8 mouse cellular contexts compared by ENCODE assay signal in genomic region chr5:138085421-138085911, GRCm38 (mm10). TPM values are rescaled to one million over a fixed set of nuclear protein-coding genes. Genes with fewer than 3 reads are reported as not detected.
A peak's percentile ranks its signal among the peaks of the same experiment; 100 is the strongest.
DNase-seq lines count a peak whose midpoint lies in the region; ATAC-seq lines count a peak whose summit lies in the region.

No protein-coding gene starts in this region.

- no peaks in the 10 kb centered on the region for H3K9me3 ChIP-seq in hindbrain, embryonic 10.5 days
- no peaks in the 10 kb centered on the region for H3K9me3 ChIP-seq in limb, embryonic 12.5 days
- no peaks in the 10 kb centered on the region for H3K9me3 ChIP-seq in midbrain, embryonic 14.5 days (ENCODE audit: control insufficient read depth, low read length)

- under 1% methylated on average over 18 of the region's 18 CpGs for WGBS in hindbrain, embryonic 10.5 days
- under 1% methylated on average over 18 of the region's 18 CpGs for WGBS in limb, embryonic 12.5 days
- under 1% methylated on average over 18 of the region's 18 CpGs for WGBS in midbrain, embryonic 14.5 days

- peak; percentile 47 for DNase-seq in embryo, embryonic 10.5 days (ENCODE audit: low spot score)
- no peak for DNase-seq in embryo, embryonic 9.5 days (ENCODE audit: extremely low spot score)
- peak; percentile 69 for DNase-seq in CD4-positive, CD25-positive, alpha-beta regulatory T cell, adult 2 months (ENCODE audit: low read depth, low spot score)
- peak; percentile 26 for DNase-seq in c-Kit-positive CD71-positive TER-119-positive erythroid progenitor cells, embryonic 14.5 days (ENCODE audit: low spot score)
- no peak for DNase-seq in hindbrain, embryonic 10.5 days (ENCODE audit: low spot score)
- DNase-seq in midbrain, embryonic 14.5 days: peak; percentile 55
- no peak for DNase-seq in urinary bladder, postnatal 25 days (ENCODE audit: low spot score)

- peaks cover 14% of the 10 kb centered on the region for H3K4me1 ChIP-seq in hindbrain, embryonic 10.5 days (replicated peaks)
- H3K4me1 ChIP-seq in limb, embryonic 12.5 days (replicated peaks): peaks cover 14% of the 10 kb centered on the region
- H3K4me1 ChIP-seq in midbrain, embryonic 14.5 days (ENCODE audit: control insufficient read depth, insufficient read depth, low read length): peaks cover 23% of the 10 kb centered on the region

- no peak for ATAC-seq in limb, embryonic 12.5 days (ENCODE audit: insufficient number of reproducible peaks, insufficient read depth, low FRiP score, low TSS enrichment, low read depth)
- ATAC-seq in midbrain, embryonic 14.5 days (ENCODE audit: low FRiP score, low TSS enrichment): no peak

- peak overlapping the region; percentile 99 for H3K27ac ChIP-seq in hindbrain, embryonic 10.5 days
- peak overlapping the region; percentile 86 for H3K27ac ChIP-seq in limb, embryonic 12.5 days
- H3K27ac ChIP-seq in midbrain, embryonic 14.5 days (replicated peaks; ENCODE audit: low read depth, low read length): peak overlapping the region; percentile 94

- H3K9ac ChIP-seq in limb, embryonic 12.5 days (replicated peaks): peak overlapping the region; percentile 94
- peak overlapping the region; percentile 99 for H3K9ac ChIP-seq in midbrain, embryonic 14.5 days (replicated peaks; ENCODE audit: low read length)

- H3K4me2 ChIP-seq in limb, embryonic 12.5 days: peak overlapping the region; percentile 75
- peak overlapping the region; percentile 86 for H3K4me2 ChIP-seq in midbrain, embryonic 14.5 days (ENCODE audit: low read length)

- H3K36me3 ChIP-seq in hindbrain, embryonic 10.5 days: peaks cover 30% of the 10 kb centered on the region
- H3K36me3 ChIP-seq in limb, embryonic 12.5 days: peaks cover 26% of the 10 kb centered on the region
- peaks cover 13% of the 10 kb centered on the region for H3K36me3 ChIP-seq in midbrain, embryonic 14.5 days (ENCODE audit: control insufficient read depth, insufficient read depth, low read length)

- peak overlapping the region; percentile 92 for H3K4me3 ChIP-seq in hindbrain, embryonic 10.5 days
- peak overlapping the region; percentile 84 for H3K4me3 ChIP-seq in limb, embryonic 12.5 days (replicated peaks)
- H3K4me3 ChIP-seq in midbrain, embryonic 14.5 days (replicated peaks; ENCODE audit: low read depth, low read length): peak overlapping the region; percentile 96

- H3K27me3 ChIP-seq in hindbrain, embryonic 10.5 days (ENCODE audit: insufficient read depth, poor library complexity, severe bottlenecking): no peaks in the 10 kb centered on the region
- H3K27me3 ChIP-seq in limb, embryonic 12.5 days: no peaks in the 10 kb centered on the region
- no peaks in the 10 kb centered on the region for H3K27me3 ChIP-seq in midbrain, embryonic 14.5 days (ENCODE audit: control insufficient read depth, insufficient read depth, low read length)

RNA-seq across cellular contexts. Expression of gene Zkscan1, which starts 0.6 kb away (rescaled TPM):
- polyA plus RNA-seq in hindbrain, embryonic 10.5 days (2016; fragmentation: Nextera tagmentation; extraction: Ambion mirVana): 24.5 and 26.3 TPM in 2 replicates
- polyA plus RNA-seq in limb, embryonic 12.5 days (2016; fragmentation: Nextera tagmentation; extraction: Ambion mirVana): 26.8 and 32.1 TPM in 2 replicates
- polyA plus RNA-seq in midbrain, embryonic 14.5 days (2014; fragmentation: Nextera tagmentation; extraction: Ambion mirVana): 28.8 and 42.3 TPM in 2 replicates

RNA-seq across cellular contexts. Expression of gene Zscan21, which starts 31.2 kb away (rescaled TPM):
- polyA plus RNA-seq in hindbrain, embryonic 10.5 days (2016; fragmentation: Nextera tagmentation; extraction: Ambion mirVana): 105 and 109 TPM in 2 replicates
- 78.8 and 80.9 TPM in 2 replicates for polyA plus RNA-seq in limb, embryonic 12.5 days (2016; fragmentation: Nextera tagmentation; extraction: Ambion mirVana)
- polyA plus RNA-seq in midbrain, embryonic 14.5 days (2014; fragmentation: Nextera tagmentation; extraction: Ambion mirVana): 94.0 and 113 TPM in 2 replicates

RNA-seq across cellular contexts. Expression of gene Smok3c, which starts 32.5 kb away (rescaled TPM):
- polyA plus RNA-seq in hindbrain, embryonic 10.5 days (2016; fragmentation: Nextera tagmentation; extraction: Ambion mirVana): not detected in 2 replicates
- not detected in 2 replicates for polyA plus RNA-seq in limb, embryonic 12.5 days (2016; fragmentation: Nextera tagmentation; extraction: Ambion mirVana)
- polyA plus RNA-seq in midbrain, embryonic 14.5 days (2014; fragmentation: Nextera tagmentation; extraction: Ambion mirVana): not detected in 2 replicates

Comparison
In these comparisons a context has a peak if more than half of its experiments do, and no peak if none do; other contexts are left out.
1. DNase-seq: peak in embryo, embryonic 10.5 days (single experiment), CD4-positive, CD25-positive, alpha-beta regulatory T cell, adult 2 months (single experiment), c-Kit-positive CD71-positive TER-119-positive erythroid progenitor cells, embryonic 14.5 days (single experiment) and midbrain, embryonic 14.5 days (single experiment); none in embryo, embryonic 9.5 days (single experiment), hindbrain, embryonic 10.5 days (single experiment) and urinary bladder, postnatal 25 days (single experiment).
2. Peak in every context shown above with its lines, with median percentiles within 50 percentile points of each other: H3K27ac ChIP-seq and H3K4me3 ChIP-seq.